Mouse (Mus musculus) cerebellum, adult 11-12 months (tissue): ENCODE measurements around the gene Vwa5b1.

Experiments
- DNase-seq: peaks from one replicate; pipeline ENCODE4 v3.0.0; 2022

Vwa5b1 gene

DNA sequence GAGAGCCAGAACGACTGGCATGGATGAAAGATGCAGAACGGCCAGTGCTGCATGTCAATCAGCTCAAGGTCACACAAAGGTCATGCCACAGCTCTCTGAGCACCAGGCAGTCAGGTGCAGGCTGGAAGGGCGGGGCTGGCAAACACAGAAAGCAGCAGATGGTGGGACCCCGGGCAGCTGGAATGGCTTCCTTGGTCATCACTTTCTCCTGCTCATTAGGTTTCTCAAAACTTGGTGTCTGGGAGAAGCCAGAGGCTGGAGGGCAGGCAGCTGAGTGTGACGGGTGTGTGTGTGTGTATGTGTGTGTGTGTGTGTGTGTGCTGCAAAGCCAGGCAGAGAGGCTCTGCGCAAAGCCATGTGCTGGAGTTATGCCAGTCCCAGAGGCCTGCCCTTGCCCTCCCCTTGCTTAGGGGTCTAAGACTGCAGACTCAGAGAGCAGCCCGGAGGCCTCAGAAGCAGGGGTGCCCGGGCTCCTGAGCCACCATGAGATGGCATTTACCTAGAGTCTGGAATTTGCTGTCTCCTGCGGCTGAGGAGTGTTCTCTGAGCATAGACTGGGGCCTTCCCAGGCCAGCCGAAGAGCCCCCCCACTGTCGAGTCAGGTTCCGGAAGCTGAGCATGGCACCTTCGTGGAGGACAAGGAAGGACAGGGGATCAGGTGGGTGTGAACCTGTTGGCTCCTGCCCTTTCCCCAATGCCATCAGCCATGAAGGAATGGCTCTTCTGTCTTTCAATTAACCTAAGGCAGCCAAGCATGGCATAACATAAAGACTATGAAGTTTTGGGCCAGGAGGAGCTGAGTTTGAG lies 60.7 kb downstream of the Vwa5b1 start:
- no peak for DNase-seq

DNA sequence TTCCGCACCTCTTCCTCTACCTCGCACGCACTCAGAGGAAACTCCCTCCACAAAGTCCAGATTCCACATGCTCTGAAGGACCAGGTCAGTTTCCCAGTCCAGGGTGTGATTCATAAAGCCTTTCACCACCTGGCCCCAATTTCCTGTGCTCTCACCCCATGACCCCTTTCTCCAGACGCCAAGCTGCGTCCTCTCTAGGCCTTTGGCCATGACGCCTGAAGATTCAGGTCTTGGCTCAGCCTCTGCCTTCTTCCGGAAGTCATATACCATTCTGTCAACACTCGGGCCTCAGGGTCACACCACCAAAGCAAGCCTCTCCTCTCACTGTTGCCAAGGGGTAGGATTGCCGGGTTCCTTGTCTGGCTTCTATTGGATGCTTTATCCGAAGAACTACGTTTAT lies 65.8 kb downstream of the Vwa5b1 start:
- no peak for DNase-seq

DNA sequence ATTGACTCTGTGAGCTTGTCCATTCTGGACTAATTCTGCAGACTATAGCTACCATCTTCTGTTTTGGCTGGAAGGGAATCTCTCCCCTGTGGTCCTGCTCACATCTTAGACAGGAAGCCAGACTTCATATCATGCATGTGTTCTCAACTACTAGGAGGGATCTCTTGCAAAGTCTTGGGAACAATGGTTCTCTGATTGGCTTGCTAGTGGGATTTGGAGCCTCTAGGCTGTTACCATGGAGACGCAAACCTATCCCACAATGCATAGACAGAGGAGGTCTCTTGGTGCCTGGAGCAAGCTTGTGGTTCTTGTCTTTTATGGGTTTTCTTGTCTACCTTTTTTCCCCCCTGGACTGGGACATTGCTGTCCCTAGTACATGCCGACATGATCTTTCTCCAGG lies 67.4 kb downstream of the Vwa5b1 start:
- no peak for DNase-seq

DNA sequence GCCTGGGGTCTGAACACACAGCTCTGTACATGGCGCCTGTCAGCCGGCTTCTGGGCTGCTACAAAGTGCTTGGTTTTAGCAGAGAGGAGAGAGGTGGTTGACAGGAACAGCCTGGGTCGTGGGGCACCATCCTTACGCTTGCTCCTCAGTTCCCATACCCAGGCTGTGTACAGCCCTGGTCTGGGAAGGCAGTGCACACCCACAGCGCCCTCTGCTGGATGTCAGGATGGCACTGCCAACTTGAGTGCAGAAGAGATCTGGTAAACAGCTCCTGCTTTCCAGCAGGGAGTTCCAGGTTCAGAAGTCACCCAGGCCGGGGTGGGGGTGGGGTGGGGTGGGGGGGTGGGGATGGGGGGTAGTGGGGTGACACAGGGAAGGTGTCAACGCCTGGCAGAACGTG lies 73.7 kb downstream of the Vwa5b1 start:
- DNase-seq: peak; percentile 70

DNA sequence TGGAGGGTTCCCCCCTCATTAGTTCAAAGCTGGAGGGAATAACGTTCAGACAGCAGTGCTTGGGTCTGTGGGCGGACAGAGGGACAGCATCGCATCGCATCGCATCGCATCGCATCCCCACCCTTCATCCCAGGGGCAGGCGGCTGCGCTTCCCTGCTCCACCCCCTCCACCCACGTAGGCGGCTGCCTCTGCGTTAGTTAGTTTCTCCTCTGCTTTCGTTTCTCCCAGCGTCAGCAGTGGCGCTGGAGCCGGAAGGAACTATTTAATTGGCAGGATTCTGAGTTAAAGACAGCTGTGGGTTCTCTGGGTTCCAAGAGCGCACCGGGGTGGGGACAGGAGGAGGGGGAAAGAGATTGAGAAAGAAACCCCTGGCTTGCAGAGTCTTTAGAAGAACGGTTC lies 80.2 kb downstream of the Vwa5b1 start:
- no peak for DNase-seq

DNA sequence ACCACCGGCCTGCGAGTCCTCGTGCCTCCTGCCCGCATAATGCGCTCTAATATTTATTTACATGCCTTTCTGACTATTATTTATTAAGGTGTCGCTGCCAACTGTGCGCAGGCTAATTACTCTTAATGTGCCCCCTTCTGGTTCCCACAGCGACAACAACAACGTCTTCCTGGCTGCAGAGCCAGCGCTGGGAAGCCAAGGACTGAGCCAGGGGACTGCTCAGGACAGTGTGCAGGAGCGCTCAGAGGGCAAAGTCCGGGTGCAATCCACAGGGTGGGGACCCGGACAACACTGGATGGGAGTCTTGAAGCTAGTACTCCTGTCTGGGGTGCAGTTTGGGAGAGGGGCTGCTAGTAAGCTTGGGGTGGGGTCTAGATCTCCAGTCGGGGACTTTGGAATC lies 80.8 kb downstream of the Vwa5b1 start:
- DNase-seq: no peak

DNA sequence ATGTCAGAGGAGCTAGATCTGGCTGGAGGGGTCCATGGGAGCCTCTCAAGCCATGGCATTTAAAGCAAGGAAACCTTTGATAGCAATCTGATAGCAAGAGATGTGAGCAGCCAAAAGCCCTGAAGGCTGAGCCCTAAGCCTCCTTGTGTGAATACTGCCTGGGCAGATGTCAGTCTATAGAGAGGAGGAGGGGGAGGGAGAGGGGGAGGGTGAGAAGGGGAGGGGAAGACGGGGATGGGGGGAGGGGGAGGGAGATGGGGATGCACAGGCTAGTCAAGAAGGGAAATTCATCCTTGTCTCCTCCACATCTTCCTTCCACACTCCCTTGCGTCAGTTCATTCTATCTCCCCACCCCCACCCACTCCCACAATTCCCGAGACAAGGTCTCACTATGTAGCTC lies 81.4 kb downstream of the Vwa5b1 start:
- DNase-seq: no peak

DNA sequence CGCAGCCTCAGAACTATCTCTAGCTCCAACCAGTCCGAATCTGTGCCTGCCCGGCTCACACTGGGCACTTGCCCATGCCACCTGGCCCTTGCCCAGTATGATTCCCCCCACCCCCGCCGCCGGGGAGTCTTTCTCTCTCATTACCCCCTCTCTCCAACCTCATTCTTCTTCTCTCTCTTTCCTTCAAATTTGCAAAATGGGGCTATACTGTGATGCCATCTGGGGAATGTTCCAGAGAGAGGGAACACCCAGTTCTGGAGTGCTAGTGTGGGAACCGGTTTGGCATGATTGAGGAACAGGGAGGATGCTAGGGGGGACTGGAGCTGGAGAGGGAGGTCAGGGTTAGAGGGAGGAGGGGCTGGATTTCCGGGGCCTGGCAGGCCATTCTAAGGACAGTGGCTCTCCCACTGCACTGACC lies 82.2 kb downstream of the Vwa5b1 start:
- DNase-seq: peak; percentile 12

DNA sequence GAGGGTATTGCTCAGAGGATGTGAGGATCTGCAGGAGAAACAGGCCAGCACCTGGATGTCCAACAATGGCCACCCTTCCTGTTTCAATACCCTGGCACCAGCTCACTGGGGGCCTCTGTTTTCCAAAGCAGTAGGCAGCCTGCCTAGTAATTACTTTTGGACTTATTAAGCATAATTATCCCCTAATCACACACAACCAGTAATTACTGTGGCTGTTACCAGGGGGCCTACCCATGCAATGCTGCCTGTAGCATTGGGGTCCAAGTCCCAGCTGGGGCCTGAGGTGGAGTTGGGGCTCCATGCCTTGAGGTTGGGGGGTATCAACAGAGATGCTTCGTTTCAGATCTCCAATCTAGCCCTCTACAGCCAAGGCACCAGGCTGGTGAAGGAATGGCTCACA lies 82.6 kb downstream of the Vwa5b1 start:
- DNase-seq: no peak

DNA sequence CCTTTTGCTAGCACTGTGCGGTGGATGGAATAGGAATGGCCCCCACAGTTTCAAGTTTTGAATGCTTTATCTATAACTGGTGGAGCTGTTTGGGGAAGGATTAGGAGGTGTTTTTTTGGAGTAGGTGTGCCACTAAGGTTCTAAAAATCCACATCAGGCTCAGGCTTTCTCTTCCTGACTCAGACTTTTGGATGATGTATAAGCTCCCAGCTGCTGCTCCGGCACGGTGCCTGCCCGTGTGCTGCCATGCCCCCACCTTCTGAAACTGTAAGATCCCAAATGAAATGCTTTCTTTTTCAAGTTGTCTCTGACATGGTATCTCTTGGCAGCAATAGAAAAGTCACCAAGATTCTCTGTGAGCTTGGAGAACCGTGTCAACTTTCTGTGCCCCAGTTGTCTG lies 84.1 kb downstream of the Vwa5b1 start:
- no peak for DNase-seq

DNA sequence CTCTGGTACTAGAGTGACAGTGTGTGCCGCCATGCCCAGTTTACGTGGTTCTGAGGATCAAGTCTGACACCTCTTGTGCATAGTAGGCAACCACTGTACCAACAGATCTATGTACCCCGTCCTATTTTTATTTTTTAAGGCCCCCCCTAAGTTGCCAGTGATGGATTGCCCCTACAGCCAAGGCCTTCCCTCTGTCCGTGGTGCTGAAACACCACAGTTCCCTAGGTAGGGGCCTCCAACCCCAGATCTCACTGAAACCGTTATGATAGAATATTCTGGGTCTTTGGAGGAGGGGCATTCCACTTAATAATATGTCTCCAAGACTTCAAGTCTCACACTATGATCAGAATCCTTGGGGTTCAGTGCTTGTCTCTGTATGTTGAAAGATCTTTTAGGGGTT lies 85.1 kb downstream of the Vwa5b1 start:
- DNase-seq: no peak

DNA sequence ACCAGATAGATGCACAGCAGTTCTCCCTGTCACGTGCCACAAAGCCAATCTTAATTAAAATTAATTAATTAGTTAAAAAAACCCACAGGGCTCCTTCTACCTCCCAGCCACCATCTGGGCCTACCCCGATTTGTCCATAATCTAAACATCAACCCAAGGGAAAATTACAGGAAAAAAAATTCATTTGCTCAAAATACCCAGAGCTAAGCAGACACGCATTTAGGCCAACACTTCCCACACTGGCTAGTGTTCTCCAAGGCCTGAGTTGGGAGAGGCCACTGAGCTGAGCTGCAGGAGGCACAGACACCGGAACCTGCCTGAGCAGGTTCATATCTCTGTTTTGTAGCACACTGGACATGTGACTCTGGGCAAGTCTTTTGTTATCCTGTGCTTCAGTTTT lies 86.7 kb downstream of the Vwa5b1 start:
- no peak for DNase-seq

DNA sequence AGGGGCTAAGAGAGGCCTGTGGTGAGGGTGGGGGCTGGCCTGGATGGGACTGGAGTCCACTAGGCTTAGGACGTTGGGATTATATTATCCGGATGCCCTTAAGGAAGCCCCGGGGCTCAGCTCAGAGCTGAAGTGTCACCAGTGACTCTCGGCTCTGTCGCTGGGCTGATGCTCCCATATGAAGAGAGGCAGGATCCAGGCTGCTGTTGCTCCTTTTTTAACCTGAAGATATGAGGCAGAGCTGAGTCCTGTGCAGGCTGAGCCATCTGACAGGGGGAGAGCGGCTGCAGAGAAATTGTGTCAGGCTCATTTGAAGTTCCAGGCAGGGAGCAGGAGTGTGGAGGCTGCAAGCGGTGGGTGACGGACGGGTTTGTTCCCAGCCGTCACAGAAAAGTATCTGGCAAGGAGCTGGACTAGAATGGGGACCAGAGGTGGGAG lies 87.5 kb downstream of the Vwa5b1 start:
- DNase-seq: no peak

DNA sequence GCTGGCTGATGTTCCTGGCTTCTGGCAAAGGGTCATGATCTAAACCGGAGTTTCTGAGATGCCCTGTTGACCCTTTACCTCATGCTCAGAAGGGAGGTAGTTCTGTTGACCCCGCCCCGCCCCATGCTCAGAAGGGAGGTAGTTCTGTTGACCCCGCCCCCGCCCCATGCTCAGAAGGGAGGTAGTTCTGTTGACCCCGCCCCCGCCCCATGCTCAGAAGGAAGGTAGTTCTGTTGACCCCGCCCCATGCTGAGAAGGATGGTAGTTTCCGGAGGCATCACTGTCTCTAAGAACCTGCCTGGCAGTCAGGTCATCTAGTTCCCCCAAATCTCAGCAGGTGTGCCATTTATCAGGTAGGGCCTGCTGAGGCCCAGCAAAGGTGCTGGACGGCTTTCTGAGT lies 88.1 kb downstream of the Vwa5b1 start:
- DNase-seq: no peak

DNA sequence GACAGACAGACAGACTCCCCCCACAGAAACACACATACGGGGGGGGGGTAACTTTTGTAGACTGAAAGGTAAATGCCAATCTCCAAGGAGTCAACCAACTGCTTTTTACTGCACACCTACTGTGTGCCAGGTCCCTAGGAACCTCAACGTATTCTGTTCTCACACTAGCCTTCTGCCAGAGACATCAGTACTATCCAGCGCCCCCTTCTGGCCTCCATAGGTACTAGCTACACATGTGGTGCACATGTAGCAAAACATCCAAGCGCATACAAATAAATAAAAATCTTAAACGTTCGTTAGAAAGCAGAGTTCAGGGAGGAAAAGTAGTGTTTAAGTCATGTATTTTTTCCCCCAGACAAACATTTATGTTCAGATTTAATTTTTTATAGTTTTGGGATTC lies 88.6 kb downstream of the Vwa5b1 start:
- DNase-seq: no peak

DNA sequence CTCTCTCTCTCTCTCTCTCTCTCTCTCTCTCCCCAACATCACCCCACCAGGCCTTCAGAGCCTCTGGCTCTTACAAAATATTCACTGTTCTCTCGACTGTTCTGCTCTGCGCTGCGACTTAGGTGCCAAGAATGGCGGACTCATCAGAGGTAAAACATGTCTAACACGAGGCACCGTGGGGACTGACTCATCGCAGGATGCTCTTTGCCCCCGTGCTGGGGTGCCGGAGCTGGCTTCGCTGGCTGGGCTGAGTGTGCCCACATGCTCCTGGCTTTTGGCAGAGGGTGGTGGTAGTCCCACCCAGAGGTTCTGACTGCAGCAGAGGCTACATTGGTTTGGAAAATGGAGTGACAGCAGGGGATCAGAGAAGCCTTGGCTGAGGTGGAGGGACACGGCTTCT lies 89.4 kb downstream of the Vwa5b1 start:
- no peak for DNase-seq

DNA sequence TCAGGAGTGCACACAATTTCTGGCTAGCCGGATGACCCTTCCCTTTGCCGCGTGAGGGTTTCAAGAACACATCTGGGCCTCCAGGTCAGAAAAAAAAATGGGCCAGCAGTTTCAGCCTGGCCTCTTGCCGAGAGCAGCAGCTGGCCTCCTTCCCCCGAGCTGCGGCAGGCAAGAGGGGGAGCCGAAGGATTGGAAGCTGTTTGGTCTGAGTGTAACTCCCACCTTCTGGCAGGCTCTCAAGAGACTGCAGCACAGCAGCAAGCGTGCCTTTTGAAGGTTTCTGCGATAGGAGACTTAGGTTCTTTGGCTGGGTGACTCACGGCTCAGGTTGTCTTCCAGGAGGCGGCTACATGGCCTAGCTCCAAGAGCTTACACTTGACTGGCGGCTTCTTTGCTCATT lies 92.5 kb downstream of the Vwa5b1 start:
- DNase-seq: no peak

DNA sequence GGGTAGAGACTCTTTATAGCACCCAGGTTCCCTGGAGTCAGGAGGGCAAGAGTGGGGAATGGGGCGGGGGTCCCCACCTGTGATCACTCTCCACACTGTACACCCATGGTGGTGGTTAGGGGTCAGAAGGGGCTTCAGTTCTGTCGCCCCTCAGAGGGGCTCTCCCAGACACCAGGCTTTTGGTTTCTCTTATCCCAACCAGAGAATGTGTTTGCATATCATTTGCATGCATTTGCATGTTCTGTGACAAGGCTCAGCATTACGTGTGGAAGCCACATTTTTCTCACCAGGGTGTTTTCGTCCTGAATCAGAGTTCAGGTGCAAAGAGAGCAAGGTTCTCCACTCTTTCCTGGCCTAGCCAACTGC lies 97.6 kb downstream of the Vwa5b1 start:
- DNase-seq: no peak

DNA sequence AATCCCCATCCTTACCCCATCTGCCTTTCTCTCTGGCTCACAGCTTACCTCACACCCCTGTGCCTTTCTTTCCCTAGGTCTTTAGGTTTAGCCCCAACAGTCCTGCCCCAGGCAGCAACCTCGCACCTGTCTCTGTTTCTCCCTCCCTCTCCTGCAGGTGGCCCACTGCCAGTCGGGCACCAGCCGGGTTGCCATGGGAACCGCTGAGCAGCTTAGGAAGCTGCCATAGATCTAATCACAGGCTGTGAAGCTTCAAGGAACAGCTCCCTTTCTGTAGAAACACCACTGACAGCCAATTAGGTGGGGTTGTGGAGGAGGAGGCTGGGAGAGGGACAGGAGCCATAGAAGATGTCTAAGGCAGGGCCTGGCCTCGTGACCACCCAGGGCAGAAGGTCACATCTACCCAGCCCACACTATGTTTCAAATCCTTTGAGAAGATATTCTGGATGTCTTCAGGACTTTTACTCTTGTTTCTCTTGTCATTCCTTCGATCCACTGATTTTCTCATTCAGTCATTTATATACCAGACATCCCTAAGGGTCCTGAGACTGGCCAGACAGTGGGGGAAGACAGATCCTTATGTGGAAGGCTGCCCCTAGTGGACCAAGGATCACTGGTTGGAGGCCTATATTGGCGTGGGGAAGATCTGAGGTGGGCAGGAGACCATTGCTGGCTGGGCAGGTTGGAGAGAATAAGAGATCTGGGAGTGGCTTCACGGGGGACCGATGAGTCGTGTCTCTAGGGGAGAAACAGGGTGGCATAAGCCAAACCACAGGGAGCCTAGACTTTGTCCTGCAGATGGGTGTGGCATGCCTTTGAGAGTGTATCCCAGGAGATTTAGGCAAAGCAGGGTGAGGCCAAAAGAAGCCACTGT lies 98.2 kb downstream of the Vwa5b1 start:
- peak; percentile 74 for DNase-seq

DNA sequence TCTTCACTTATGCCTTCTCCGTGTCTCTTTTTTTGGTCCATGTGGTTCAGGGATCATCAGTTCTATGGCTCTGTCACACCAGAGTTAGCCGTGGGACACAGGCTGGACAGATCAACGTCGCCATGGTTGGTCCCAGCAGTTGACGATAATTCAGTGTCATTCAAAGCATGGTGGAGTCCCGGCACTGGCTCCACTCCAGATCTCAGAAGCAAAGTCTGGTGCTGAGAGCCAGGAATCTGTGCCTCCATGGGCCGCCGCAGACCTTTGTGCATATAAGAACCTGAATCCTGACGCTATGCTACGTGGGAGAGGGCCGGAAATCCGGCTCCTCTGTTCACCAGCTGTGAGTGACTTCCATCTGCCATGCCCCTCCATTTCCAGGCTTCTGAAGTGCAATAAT lies 100.1 kb downstream of the Vwa5b1 start:
- no peak for DNase-seq

DNA sequence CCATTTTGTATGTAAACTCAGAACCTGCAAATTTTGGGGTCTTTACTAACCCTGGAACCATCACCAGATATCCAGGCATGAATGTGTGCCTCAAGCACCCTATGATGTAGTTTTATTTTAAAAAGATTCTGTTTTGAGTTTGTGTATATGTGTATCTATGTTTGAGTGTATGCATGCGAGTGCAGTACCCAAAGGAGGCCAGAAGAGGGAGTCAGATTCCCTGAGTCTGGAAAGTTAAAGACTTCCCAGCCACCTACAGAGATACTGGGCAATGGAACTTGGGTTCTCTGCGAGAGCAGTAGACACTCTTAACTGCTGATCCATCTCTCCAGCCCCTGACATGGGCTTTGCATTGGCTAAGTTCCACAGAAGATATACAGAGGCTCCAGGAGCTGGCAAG lies 101.8 kb downstream of the Vwa5b1 start:
- no peak for DNase-seq

DNA sequence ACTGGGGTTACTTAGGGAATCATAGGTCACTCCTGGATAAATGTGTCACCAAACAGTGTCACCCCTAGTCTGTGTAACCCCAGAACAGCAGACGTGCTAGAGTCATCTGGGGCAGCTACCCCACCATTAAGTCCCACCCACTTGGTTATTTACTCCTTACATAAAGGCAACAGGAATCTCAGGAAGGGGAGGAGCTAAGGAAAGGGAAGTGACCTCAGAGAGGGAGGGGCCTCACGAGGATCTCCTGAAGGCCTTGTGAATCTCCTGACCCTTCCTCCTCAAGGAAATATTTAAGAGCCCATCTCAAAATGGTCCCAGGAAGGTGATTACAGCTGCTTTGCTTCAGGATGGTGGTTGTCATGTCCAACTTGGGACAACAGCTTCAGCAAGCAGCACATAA lies 103.9 kb downstream of the Vwa5b1 start:
- no peak for DNase-seq

DNA sequence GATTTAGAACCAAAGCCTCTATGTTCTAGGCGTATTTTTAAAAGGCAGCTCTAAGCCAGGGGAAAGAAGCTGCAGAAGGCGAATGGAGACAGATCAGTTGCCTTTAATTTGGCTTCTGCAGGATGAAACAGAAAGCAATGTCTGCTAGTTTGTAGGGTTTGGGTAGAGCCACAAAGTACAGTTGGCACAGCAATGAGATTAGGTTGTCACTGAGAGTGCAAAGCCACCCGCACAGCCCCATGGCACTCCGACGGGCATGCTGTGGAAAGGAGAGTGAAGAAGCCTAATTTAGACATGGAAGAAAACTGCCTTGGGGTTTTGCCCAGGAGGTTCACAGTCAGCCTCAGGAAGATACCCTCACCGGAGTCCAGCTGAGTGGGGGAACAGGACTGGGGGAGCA lies 105.7 kb downstream of the Vwa5b1 start:
- no peak for DNase-seq

DNA sequence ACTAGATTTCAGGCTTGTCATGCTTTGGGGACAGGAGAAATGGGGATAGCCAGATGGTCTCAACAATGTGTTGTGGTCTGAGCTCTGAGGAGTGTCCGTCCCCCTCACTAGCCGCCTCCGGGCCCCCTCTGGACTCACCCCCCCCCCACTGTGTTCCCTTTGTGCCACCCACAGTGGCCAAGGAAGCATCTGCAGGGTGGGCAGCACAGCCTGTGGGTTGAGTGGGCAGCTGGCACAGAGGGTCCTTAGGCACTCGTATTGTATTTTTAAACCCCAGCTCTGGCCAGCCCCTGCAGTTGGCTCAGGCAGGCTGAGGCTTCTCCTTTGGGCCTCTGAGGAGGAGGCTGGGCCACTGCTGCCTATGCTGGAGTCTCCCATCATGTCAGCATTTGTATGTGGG lies 110.0 kb downstream of the Vwa5b1 start:
- no peak for DNase-seq
